Mouse (Mus musculus) lung, postnatal 4 days (tissue): ENCODE results near the gene Atp8b2.

Source experiments
- DNase-seq, 2 experiments: peaks; one replicate each; pipeline ENCODE4 v3.0.0; 2021

Atp8b2 gene

GRCm38 (mm10) chr3:89959435-89959834, 3.9 kb downstream of the Atp8b2 start:
- no peak for DNase-seq

GRCm38 (mm10) chr3:89957880-89958279, 5.4 kb downstream of the Atp8b2 start:
- DNase-seq = no peak

- DNase-seq = no peak
These were observed 6.9 kb downstream of the Atp8b2 start for GRCm38 (mm10) chr3:89956177-89956971.

- DNase-seq = peak; percentile 74 to 82
These were observed 9.9 kb downstream of the Atp8b2 start for GRCm38 (mm10) chr3:89953420-89953819.

- DNase-seq = no peak
These were observed 14.7 kb downstream of the Atp8b2 start for GRCm38 (mm10) chr3:89948655-89949054.

- no peak for DNase-seq
These were observed 15.3 kb downstream of the Atp8b2 start for GRCm38 (mm10) chr3:89948021-89948420.

GRCm38 (mm10) chr3:89945026-89945425, 18.3 kb downstream of the Atp8b2 start:
- no peak for DNase-seq

GRCm38 (mm10) chr3:89942894-89943293, 20.4 kb downstream of the Atp8b2 start:
- DNase-seq = no peak

GRCm38 (mm10) chr3:89936495-89936894, 26.8 kb downstream of the Atp8b2 start:
- DNase-seq = no peak

GRCm38 (mm10) chr3:89932925-89933324, 30.4 kb downstream of the Atp8b2 start:
- no peak for DNase-seq

- no peak for DNase-seq
These were observed 34.4 kb downstream of the Atp8b2 start for GRCm38 (mm10) chr3:89928956-89929355.

GRCm38 (mm10) chr3:89926440-89926839, 36.9 kb downstream of the Atp8b2 start:
- no peak for DNase-seq

GRCm38 (mm10) chr3:89920711-89921110, 42.6 kb downstream of the Atp8b2 start:
- no peak for DNase-seq

- no peak for DNase-seq
These were observed 45.9 kb downstream of the Atp8b2 start for GRCm38 (mm10) chr3:89917408-89917807.

GRCm38 (mm10) chr3:89916622-89917021, 46.7 kb downstream of the Atp8b2 start:
- no peak for DNase-seq

GRCm38 (mm10) chr3:89914700-89915099, 48.6 kb downstream of the Atp8b2 start:
- no peak for DNase-seq

- peak; percentile 91 to 94 for DNase-seq
These were observed 50.5 kb downstream of the Atp8b2 start, which contains the start of gene Il6ra for GRCm38 (mm10) chr3:89912543-89913391. TSS of gene Il6ra (minus strand) at chr3:89913196.

- no peak for DNase-seq
These were observed 51.2 kb downstream of the Atp8b2 start for GRCm38 (mm10) chr3:89912108-89912542.

- peak; percentile 65 to 68 for DNase-seq
These were observed 52.1 kb downstream of the Atp8b2 start for GRCm38 (mm10) chr3:89911207-89911606.

GRCm38 (mm10) chr3:89909703-89910542, 53.4 kb downstream of the Atp8b2 start:
- peak; percentile 48 to 72 for DNase-seq

GRCm38 (mm10) chr3:89908836-89909235, 54.5 kb downstream of the Atp8b2 start:
- DNase-seq = no peak

GRCm38 (mm10) chr3:89907846-89908245, 55.5 kb downstream of the Atp8b2 start:
- no peak for DNase-seq

- DNase-seq = no peak
These were observed 63.8 kb downstream of the Atp8b2 start for GRCm38 (mm10) chr3:89899511-89899908.
